Mouse (Mus musculus) T-helper 17 cell (primary cell): ENCODE data around the gene Rundc3b.

Source experiments
- in situ Hi-C, 2 experiments: fragments of 300-600 bp; cut with MboI, MseI; formaldehyde crosslinking; loops; 1 replicate in 1 of 2; 2 replicates in 1 of 2; pipeline ENCODE4 v1.15.1; 2025; ENCODE audit warnings: high pct_unique_total_duplicates in 2 of 2

Rundc3b gene

GRCm38 (mm10) chr5:8489471-8490110 lies 133.2 kb downstream of the Rundc3b start:
- in situ Hi-C loops = loop anchor here in 1 of 2 experiments (5.0 to 25.0 kb wide), 2 partner anchors 353 to 923 kb away; no protein-coding TSS in a partner anchor

- in situ Hi-C loops = loop anchor here in 1 of 2 experiments (25.0 kb wide), 1 partner anchor 924 kb away; no protein-coding TSS in a partner anchor
Measured at GRCm38 (mm10) chr5:8488701-8489297, 134.0 kb downstream of the Rundc3b start.

GRCm38 (mm10) chr5:8487989-8488700 lies 134.6 kb downstream of the Rundc3b start:
- in situ Hi-C loops = loop anchor here in 1 of 2 experiments (25.0 kb wide), 1 partner anchor 924 kb away; no protein-coding TSS in a partner anchor

GRCm38 (mm10) chr5:8456561-8456960 lies 166.2 kb downstream of the Rundc3b start:
- in situ Hi-C loops = no loop called here

GRCm38 (mm10) chr5:8455565-8455964 lies 167.2 kb downstream of the Rundc3b start:
- in situ Hi-C loops = no loop called here
